Mouse (Mus musculus) stomach, embryonic 16.5 days (tissue): Measurements from ENCODE around the gene Tmem138. TPM values are rescaled to one million over a fixed set of nuclear protein-coding genes. Genes with fewer than 3 reads are reported as not detected.
A peak's percentile ranks its signal among the peaks of the same experiment; 100 is the strongest.

Experiments
- ATAC-seq: fragments of 200-750 bp; cut with Nextera tagmentation; 2 replicates; pipeline ENCODE4 v1.8.0; 2017; ENCODE audit warnings: moderate number of reproducible peaks, moderate TSS enrichment; ENCODE audit not compliant: insufficient read depth, low FRiP score
- H3K27ac ChIP-seq: fragments of 300-500 bp; sonication (generic); 2 replicates; pipeline ENCODE4 v1.5.1; 2014; ENCODE audit warnings: low read length
- H3K27me3 ChIP-seq: fragments of 300-500 bp; sonication (generic); 2 replicates; pipeline ENCODE4 v1.6.1; 2014; ENCODE audit warnings: low read length, control low read depth, mixed read lengths; ENCODE audit not compliant: control insufficient read depth, insufficient read depth
- H3K36me3 ChIP-seq: fragments of 300-500 bp; sonication (generic); 2 replicates; pipeline ENCODE4 v1.6.1; 2014; ENCODE audit warnings: low read length; ENCODE audit not compliant: control insufficient read depth, insufficient read depth
- H3K4me1 ChIP-seq: fragments of 300-500 bp; sonication (generic); 2 replicates; pipeline ENCODE4 v1.6.1; 2014; ENCODE audit warnings: low read length, control low read depth, mixed read lengths; ENCODE audit not compliant: control insufficient read depth, insufficient read depth
- H3K4me2 ChIP-seq: fragments of 300-500 bp; sonication (generic); 2 replicates; pipeline ENCODE4 v1.6.1; 2014; ENCODE audit warnings: low read depth, low read length, mixed read lengths
- H3K4me3 ChIP-seq: fragments of 300-500 bp; sonication (generic); replicated peaks from 2 replicates; pipeline ENCODE4 v1.5.1; 2014; ENCODE audit warnings: mild to moderate bottlenecking, low read length
- H3K9ac ChIP-seq: fragments of 300-500 bp; sonication (generic); 2 replicates; pipeline ENCODE4 v1.6.1; 2014; ENCODE audit warnings: low read length
- H3K9me3 ChIP-seq: fragments of 300-500 bp; sonication (generic); replicated peaks from 2 replicates; pipeline ENCODE4 v1.6.1; 2016; ENCODE audit warnings: low read length, control low read depth; ENCODE audit not compliant: control insufficient read depth
- WGBS: fragments of 180-500 bp; shearing (Covaris S2); extraction: QIAGEN DNeasy Blood & Tissue Kit; methylation state at CpG from one replicate; pipeline ENCODE4 v1.1.7; 2014; 5-methylcytosine and 5-hydroxymethylcytosine counted together
- polyA plus RNA-seq: library from polyadenylated mRNA; unstranded; fragments of >200 nt; fragmentation: Nextera tagmentation; extraction: Ambion mirVana; gene quantifications from 2 replicates; pipeline ENCODE4 v1.2.1, GENCODE M21; 2015

Tmem138 gene
- polyA plus RNA-seq, 1 experiment from 2014 or later: 24.6 TPM

- Histone ChIP-seq H3K9me3 (no peaks in the 10 kb centered on the region), H3K9ac (peak overlapping the region; percentile 95), H3K4me2 (peak overlapping the region; percentile 69), H3K4me1 (peaks cover 18% of the 10 kb centered on the region), H3K27ac (peak overlapping the region; percentile 97), H3K36me3 (0 out of 2 replicates have a peak, but pooled peaks cover 6% of the 10 kb centered on the region), H3K27me3 (no peaks in the 10 kb centered on the region), H3K4me3 (peak overlapping the region; percentile 74)
- no peak for ATAC-seq
- 0% methylated on average over 19 of the region's 19 CpGs for WGBS
Observed at GRCm38 (mm10) chr19:10524784-10525105, 52.4 kb downstream of the Tmem138 start.

GRCm38 (mm10) chr19:10523483-10524080 is 53.6 kb downstream of the Tmem138 start:
- Histone ChIP-seq H3K27me3 (no peaks in the 10 kb centered on the region), H3K9me3 (no peaks in the 10 kb centered on the region), H3K27ac (no peak overlapping the region), H3K4me3 (peak overlapping the region; percentile 19; the same call in 1 of the 2 replicates), H3K36me3 (0 out of 2 replicates have a peak, but pooled peaks cover 6% of the 10 kb centered on the region), H3K9ac (0 out of 2 replicates have a peak overlapping the region, but pooled peaks have one; percentile 16), H3K4me1 (peaks cover 18% of the 10 kb centered on the region), H3K4me2 (peak overlapping the region; percentile 69)
- 72% methylated on average over 5 of the region's 5 CpGs for WGBS
- ATAC-seq: no peak

DNA sequence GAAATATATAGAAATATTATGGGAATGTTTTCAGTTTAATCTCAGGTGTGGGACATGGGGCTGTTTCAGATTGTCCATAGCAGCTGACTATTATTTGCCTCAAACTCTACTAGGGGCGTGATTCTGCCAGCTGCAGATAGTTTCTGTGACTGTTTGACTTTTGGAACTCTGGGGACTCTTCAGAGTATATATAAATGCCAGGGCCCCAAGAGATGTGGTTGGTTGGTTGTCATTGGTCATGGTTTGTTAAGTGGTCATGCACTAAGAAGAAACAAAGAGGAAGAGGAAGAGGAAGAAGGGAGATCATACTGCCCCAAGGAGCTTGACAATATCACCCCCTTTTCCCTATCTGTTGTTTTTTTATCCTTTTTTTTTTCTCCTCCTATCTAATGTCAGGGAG is 55.2 kb downstream of the Tmem138 start:
- H3K4me2 ChIP-seq: no peak overlapping the region
- H3K9ac ChIP-seq: no peak overlapping the region
- peaks cover 14% of the 10 kb centered on the region for H3K4me1 ChIP-seq
- H3K27ac ChIP-seq: no peak overlapping the region
- ATAC-seq: no peak
- no peaks in the 10 kb centered on the region for H3K36me3 ChIP-seq
- H3K4me3 ChIP-seq: no peak overlapping the region
- no peaks in the 10 kb centered on the region for H3K27me3 ChIP-seq
- WGBS: 87% methylated on average over 1 of the region's 1 CpGs
- H3K9me3 ChIP-seq: no peaks in the 10 kb centered on the region

Other genes with a start within 250 kb of the Tmem138 start
- 0.84 TPM in 2 replicates for gene Syt7, start 188.3 kb downstream of the Tmem138 start, polyA plus RNA-seq
- 0.32 and 0.41 TPM in 2 replicates for gene Lrrc10b, start 119.9 kb downstream of the Tmem138 start, polyA plus RNA-seq
- gene Ppp1r32, start 94.4 kb downstream of the Tmem138 start, polyA plus RNA-seq: 0.31 TPM in 1 of 2 replicates, not detected in the other
- 39.2 and 41.0 TPM in 2 replicates for gene Cpsf7, start 52.1 kb downstream of the Tmem138 start, polyA plus RNA-seq
- 50.6 and 53.1 TPM in 2 replicates for gene Sdhaf2, start 51.2 kb downstream of the Tmem138 start, polyA plus RNA-seq
- 28.9 and 29.8 TPM in 2 replicates for gene Tmem216, start 21.1 kb downstream of the Tmem138 start, polyA plus RNA-seq
- gene Cyb561a3, start 190 bp downstream of the Tmem138 start, polyA plus RNA-seq: 22.6 and 26.4 TPM in 2 replicates
- gene Ddb1, start 28.0 kb upstream of the Tmem138 start, polyA plus RNA-seq: 317 and 357 TPM in 2 replicates
- 19.3 and 19.4 TPM in 2 replicates for gene Tkfc, start 28.3 kb upstream of the Tmem138 start, polyA plus RNA-seq
- gene Vwce, start 56.9 kb upstream of the Tmem138 start, polyA plus RNA-seq: 1.2 and 2.0 TPM in 2 replicates
- gene Pga5, start 100.7 kb upstream of the Tmem138 start, polyA plus RNA-seq: 139 and 218 TPM in 2 replicates
- gene Vps37c, start 111.4 kb upstream of the Tmem138 start, polyA plus RNA-seq: 48.7 and 60.3 TPM in 2 replicates
- gene Cd5, start 161.6 kb upstream of the Tmem138 start, polyA plus RNA-seq: 3.3 and 3.8 TPM in 2 replicates